Mouse (Mus musculus) myocyte (in vitro differentiated cells): ENCODE results near the gene Exosc3. TPM values are rescaled to one million over a fixed set of nuclear protein-coding genes. Genes with fewer than 3 reads are reported as not detected.

Source experiments
- H3K27me3 ChIP-seq: one replicate; pipeline ENCODE4 v1.6.1; 2011; ENCODE audit not compliant: control insufficient read depth, insufficient read depth, insufficient read length
- H3K36me3 ChIP-seq: one replicate; pipeline ENCODE4 v1.6.1; 2011; ENCODE audit not compliant: control insufficient read depth, insufficient read depth
- H3K4me2 ChIP-seq: one replicate; pipeline ENCODE4 v1.6.1; 2011; ENCODE audit warnings: low read depth, control low read depth
- H3K4me3 ChIP-seq: one replicate; pipeline ENCODE4 v1.5.1; 2011; ENCODE audit warnings: mild to moderate bottlenecking, control low read depth, moderate library complexity
- H3K79me2 ChIP-seq: one replicate; pipeline ENCODE4 v1.6.1; 2011; ENCODE audit not compliant: control insufficient read depth, insufficient read depth
- H3ac ChIP-seq: one replicate; pipeline ENCODE4 v1.6.1; 2011; ENCODE audit not compliant: control insufficient read depth, insufficient read length
- CEBPB ChIP-seq: IDR thresholded peaks from 2 replicates; pipeline ENCODE4 v1.6.1; 2011; ENCODE audit warnings: mild to moderate bottlenecking, moderate library complexity; ENCODE audit not compliant: poor library complexity, insufficient read depth, severe bottlenecking
- E2F4 ChIP-seq: IDR thresholded peaks from one replicate; pipeline ENCODE4 v1.6.1; 2011; ENCODE audit warnings: mild to moderate bottlenecking, control low read depth, moderate library complexity; ENCODE audit not compliant: insufficient read depth
- MAX ChIP-seq: IDR thresholded peaks from one replicate; pipeline ENCODE4 v1.6.1; 2011; ENCODE audit warnings: low read depth, mild to moderate bottlenecking, control low read depth
- MYOD1 ChIP-seq, 3 experiments: IDR thresholded peaks; one replicate each; pipeline ENCODE4 v1.6.1; 2011; ENCODE audit warnings: control low read depth in 2 of 3, low read depth in 2 of 3, mild to moderate bottlenecking in 2 of 3, moderate library complexity in 1 of 3; ENCODE audit not compliant: insufficient read length in 2 of 3, control insufficient read depth in 1 of 3
- MYOG ChIP-seq, 3 experiments: IDR thresholded peaks; one replicate each; pipeline ENCODE4 v1.6.1; 2011; ENCODE audit warnings: control low read depth in 2 of 3, low read depth in 2 of 3, mild to moderate bottlenecking in 2 of 3; ENCODE audit not compliant: insufficient read length in 2 of 3, control insufficient read depth in 1 of 3, insufficient read depth in 1 of 3
- POLR2A ChIP-seq: IDR thresholded peaks from one replicate; pipeline ENCODE4 v1.6.1; 2011; ENCODE audit warnings: low read depth, mild to moderate bottlenecking, control low read depth, moderate library complexity; ENCODE audit not compliant: insufficient read length
- POLR2AphosphoS2 ChIP-seq: IDR thresholded peaks from one replicate; pipeline ENCODE4 v1.6.1; 2011; ENCODE audit warnings: low read depth, control low read depth; ENCODE audit not compliant: insufficient read length
- REST ChIP-seq: IDR thresholded peaks from one replicate; pipeline ENCODE4 v1.6.1; 2011; ENCODE audit warnings: mild to moderate bottlenecking, control low read depth, moderate library complexity; ENCODE audit not compliant: insufficient read depth, insufficient read length
- SRF ChIP-seq: IDR thresholded peaks from one replicate; pipeline ENCODE4 v1.6.1; 2011; ENCODE audit warnings: low read depth; ENCODE audit not compliant: control insufficient read depth, insufficient read length
- TCF12 ChIP-seq: IDR thresholded peaks from one replicate; pipeline ENCODE4 v1.6.1; 2011; ENCODE audit warnings: mild to moderate bottlenecking, control low read depth; ENCODE audit not compliant: poor library complexity, insufficient read depth, severe bottlenecking
- TCF3 ChIP-seq: IDR thresholded peaks from one replicate; pipeline ENCODE4 v1.6.1; 2011; ENCODE audit warnings: low read depth, control low read depth; ENCODE audit not compliant: insufficient read length
- USF1 ChIP-seq: IDR thresholded peaks from one replicate; pipeline ENCODE4 v1.6.1; 2011; ENCODE audit warnings: low read depth, mild to moderate bottlenecking, control low read depth, moderate library complexity
- polyA plus RNA-seq: library from polyadenylated mRNA; unstranded; fragments of >200 nt; fragmentation: generic; extraction: Trizol; gene quantifications from one replicate; pipeline ENCODE4 v1.2.1, GENCODE M21; 2012; ENCODE audit warnings: missing spikeins

Exosc3 gene
- polyA plus RNA-seq, 1 experiment = 32.6 TPM

GRCm38 (mm10) chr4:45308606-45309005 lies 33.9 kb downstream of the Exosc3 start:
- no peak overlapping the region for H3K4me3 ChIP-seq
- TF ChIP-seq TCF12 = no peak
- TF ChIP-seq USF1 = no peak
- TF ChIP-seq TCF3 = no peak
- no peak for TF ChIP-seq E2F4
- TF ChIP-seq CEBPB = no peak
- no peaks in the 10 kb centered on the region for H3K79me2 ChIP-seq
- H3ac ChIP-seq = no peak overlapping the region
- H3K27me3 ChIP-seq = no peaks in the 10 kb centered on the region
- no peak overlapping the region for H3K4me2 ChIP-seq
- H3K36me3 ChIP-seq = peaks cover 7% of the 10 kb centered on the region

GRCm38 (mm10) chr4:45308046-45308445 lies 34.5 kb downstream of the Exosc3 start:
- peaks cover 12% of the 10 kb centered on the region for H3K36me3 ChIP-seq
- no peak for TF ChIP-seq POLR2AphosphoS2
- TF ChIP-seq MYOD1 (IDR thresholded peaks at IDR 0.05; ENCODE audit: control insufficient read depth in 1 of 3, insufficient read length in 2 of 3, low read depth in 2 of 3) = no peak
- no peak for TF ChIP-seq MAX
- no peak overlapping the region for H3K4me2 ChIP-seq
- no peak overlapping the region for H3ac ChIP-seq
- H3K27me3 ChIP-seq = no peaks in the 10 kb centered on the region
- H3K79me2 ChIP-seq = no peaks in the 10 kb centered on the region
- H3K4me3 ChIP-seq = no peak overlapping the region

GRCm38 (mm10) chr4:45305536-45305935 lies 37.0 kb downstream of the Exosc3 start:
- Histone ChIP-seq H3K36me3 (peaks cover 12% of the 10 kb centered on the region), H3K4me3 (no peak overlapping the region), H3K79me2 (no peaks in the 10 kb centered on the region), H3K27me3 (no peaks in the 10 kb centered on the region), H3K4me2 (no peak overlapping the region), H3ac (no peak overlapping the region)
- TF ChIP-seq MYOD1 (IDR thresholded peaks at IDR 0.05; ENCODE audit: control insufficient read depth in 1 of 3, insufficient read length in 2 of 3, low read depth in 2 of 3) = no peak
- no peak for TF ChIP-seq TCF3
- TF ChIP-seq E2F4 = no peak
- no peak for TF ChIP-seq USF1
- TF ChIP-seq POLR2AphosphoS2 = no peak
- no peak for TF ChIP-seq MYOG (IDR thresholded peaks at IDR 0.05; ENCODE audit: control insufficient read depth in 1 of 3, insufficient read depth in 1 of 3, insufficient read length in 2 of 3, low read depth in 2 of 3)
- TF ChIP-seq MAX = no peak
- no peak for TF ChIP-seq REST
- no peak for TF ChIP-seq TCF12
- TF ChIP-seq CEBPB = no peak
- no peak for TF ChIP-seq SRF
- no peak for TF ChIP-seq POLR2A

- Histone ChIP-seq H3K79me2 (no peaks in the 10 kb centered on the region), H3K4me2 (peak within 1 kb of the TSS; percentile 88)
- no peak for TF ChIP-seq TCF3
- no peak for TF ChIP-seq CEBPB
- TF ChIP-seq POLR2AphosphoS2 = no peak
- no peak for TF ChIP-seq TCF12
- TF ChIP-seq E2F4 = no peak
- TF ChIP-seq SRF = no peak
- no peak for TF ChIP-seq MYOG (IDR thresholded peaks at IDR 0.05; ENCODE audit: control insufficient read depth in 1 of 3, insufficient read depth in 1 of 3, insufficient read length in 2 of 3, low read depth in 2 of 3)
Observed at GRCm38 (mm10) chr4:45296662-45297564, 45.6 kb downstream of the Exosc3 start, which contains the start of gene Trmt10b. Gene Trmt10b (plus strand): TSS chr4:45297127.

GRCm38 (mm10) chr4:45287906-45288305 lies 54.6 kb downstream of the Exosc3 start:
- Histone ChIP-seq H3K79me2 (no peaks in the 10 kb centered on the region), H3K4me3 (no peak overlapping the region), H3K27me3 (no peaks in the 10 kb centered on the region), H3K4me2 (no peak overlapping the region), H3K36me3 (peaks cover 4% of the 10 kb centered on the region), H3ac (no peak overlapping the region)
- TF ChIP-seq POLR2AphosphoS2 (peak; percentile 15), REST (no peak)

More at GRCm38 (mm10) chr4:45296662-45297564, 45.6 kb downstream of the Exosc3 start, which contains the start of gene Trmt10b:
- peak within 1 kb of the TSS; percentile 50 for H3ac ChIP-seq
- H3K4me3 ChIP-seq = peak within 1 kb of the TSS; percentile 39
- H3K36me3 ChIP-seq = no peaks in the 10 kb centered on the region
- no peaks in the 10 kb centered on the region for H3K27me3 ChIP-seq
